Mouse (Mus musculus): ENCODE results near the gene Cryba2. TPM values are rescaled to one million over a fixed set of nuclear protein-coding genes. Genes with fewer than 3 reads are reported as not detected.

The Cryba2 gene
- total and polyA plus RNA-seq, 3 experiments = 0.30 to 0.55 TPM; not detected in 1

GRCm38 (mm10) chr1:74894966-74895365 lies 2.0 kb upstream of the Cryba2 start:
- DNase-seq (ENCODE audit: extremely low read depth) = peak; percentile 74
- Histone ChIP-seq H3K27me3 (replicated peaks) (peaks cover 27% of the 10 kb centered on the region), H3K9me3 (replicated peaks; ENCODE audit: low read length) (no peaks in the 10 kb centered on the region), H3K4me3 (replicated peaks in 1 of 3; ENCODE audit: low read depth in 2 of 3, low read length in 2 of 3, poor library complexity in 1 of 3) (peak overlapping the region in 1 of 3 experiments; percentile 1), H3K79me2 (replicated peaks; ENCODE audit: control insufficient read depth, extremely low read depth, insufficient read depth, poor library complexity, severe bottlenecking) (no peaks in the 10 kb centered on the region), H3K4me1 (ENCODE audit: control insufficient read depth in 1 of 2, insufficient read depth in 2 of 2) (peaks cover 40 to 80% of the 10 kb centered on the region in 2 experiments), H3K27ac (ENCODE audit: insufficient read depth, low read depth) (peak overlapping the region; percentile 13; the same call in 1 of the 2 replicates), H3K4me2 (ENCODE audit: insufficient read depth, low read depth, poor library complexity, severe bottlenecking) (peak overlapping the region; percentile 67), H3K36me3 (replicated peaks in 1 of 2; ENCODE audit: control insufficient read depth in 1 of 2, insufficient read depth in 1 of 2, low read length in 1 of 2) (no peaks in the 10 kb centered on the region), H3K9ac (ENCODE audit: insufficient read depth, low read depth) (no peak overlapping the region)
- TF ChIP-seq NRF1 (IDR thresholded peaks at IDR 0.05; ENCODE audit: low read depth, low read length) = no peak
- TF ChIP-seq SIN3A (IDR thresholded peaks at IDR 0.05; ENCODE audit: low read length) = no peak
- no peak for TF ChIP-seq EP300 (IDR thresholded peaks at IDR 0.05; ENCODE audit: low read length)
- TF ChIP-seq E2F4 (IDR thresholded peaks at IDR 0.05; ENCODE audit: insufficient replicate concordance, low read depth, low read length) = no peak
- TF ChIP-seq GABPA (IDR thresholded peaks at IDR 0.05; ENCODE audit: insufficient replicate concordance, low read depth, low read length) = no peak
- TF ChIP-seq PAX5 (IDR thresholded peaks at IDR 0.05; ENCODE audit: low read length) = no peak
- TF ChIP-seq MYC (IDR thresholded peaks at IDR 0.05; ENCODE audit: low read depth, low read length) = no peak
- no peak for TF ChIP-seq USF1 (IDR thresholded peaks at IDR 0.05; ENCODE audit: low read depth, low read length)
- TF ChIP-seq MEF2A (IDR thresholded peaks at IDR 0.05; ENCODE audit: borderline replicate concordance, low read depth, low read length) = peak; percentile 82; the same call in 1 of the 2 replicates
- TF ChIP-seq USF2 (conservative IDR thresholded peaks at IDR 0.05; ENCODE audit: low read depth, low read length) = no peak
- TF ChIP-seq ELF1 (IDR thresholded peaks at IDR 0.05; ENCODE audit: low read depth, low read length) = no peak
- no peak for TF ChIP-seq ETS1 (conservative IDR thresholded peaks at IDR 0.05; ENCODE audit: low read depth, low read length)
- no peak for TF ChIP-seq UBTF (IDR thresholded peaks at IDR 0.05; ENCODE audit: low read depth, low read length)
- TF ChIP-seq JUND (conservative IDR thresholded peaks at IDR 0.05; ENCODE audit: low read depth, low read length) = no peak
- no peak for TF ChIP-seq MAFK (IDR thresholded peaks at IDR 0.05; ENCODE audit: insufficient replicate concordance, low read length)
- TF ChIP-seq CHD1 (IDR thresholded peaks at IDR 0.05; ENCODE audit: low read depth, low read length) = no peak
- no peak for TF ChIP-seq CHD2 (IDR thresholded peaks at IDR 0.05; ENCODE audit: low read length)
- peak; percentile 33 for TF ChIP-seq SMC3 (IDR thresholded peaks at IDR 0.05; ENCODE audit: low read depth, low read length)
- TF ChIP-seq CTCF (conservative IDR thresholded peaks at IDR 0.05 in 1 of 2, IDR thresholded peaks at IDR 0.05 in 1 of 2; ENCODE audit: low read depth in 2 of 2, low read length in 2 of 2) = peak in 1 of 2 experiments; percentile 71; a peak in 2 of 4 replicates
- no peak; the same call in 1 of the 2 replicates for TF ChIP-seq HCFC1 (IDR thresholded peaks at IDR 0.05; ENCODE audit: low read depth, low read length)
- TF ChIP-seq ZC3H11A (IDR thresholded peaks at IDR 0.05; ENCODE audit: low read depth, low read length) = no peak
- TF ChIP-seq MXI1 (IDR thresholded peaks at IDR 0.05; ENCODE audit: low read depth, low read length) = no peak
- TF ChIP-seq ZKSCAN1 (IDR thresholded peaks at IDR 0.05; ENCODE audit: borderline replicate concordance, low read depth, low read length) = no peak
- no peak for TF ChIP-seq TBP (conservative IDR thresholded peaks at IDR 0.05; ENCODE audit: low read depth, low read length)
- TF ChIP-seq RCOR1 (conservative IDR thresholded peaks at IDR 0.05; ENCODE audit: low read depth, low read length) = no peak
- TF ChIP-seq TCF12 (IDR thresholded peaks at IDR 0.05; ENCODE audit: low read depth, low read length) = 0 out of 2 replicates have a peak, but pooled peaks have one; percentile 5
- no peak for TF ChIP-seq POLR2AphosphoS2 (IDR thresholded peaks at IDR 0.05; ENCODE audit: low read depth, low read length)
- no peak for TF ChIP-seq BHLHE40 (IDR thresholded peaks at IDR 0.05; ENCODE audit: low read depth, low read length)
- no peak for TF ChIP-seq MAX (IDR thresholded peaks at IDR 0.05; ENCODE audit: low read length)
- TF ChIP-seq MAZ (IDR thresholded peaks at IDR 0.05; ENCODE audit: low read depth, low read length) = peak; percentile 64; the same call in 1 of the 2 replicates
- no peak for TF ChIP-seq ZNF384 (IDR thresholded peaks at IDR 0.05; ENCODE audit: low read depth, low read length)
- TF ChIP-seq KAT2A (IDR thresholded peaks at IDR 0.05; ENCODE audit: insufficient replicate concordance, low read length) = no peak
- TF ChIP-seq IRF4 (IDR thresholded peaks at IDR 0.05; ENCODE audit: low read depth, low read length) = no peak; the same call in 1 of the 2 replicates
- no peak for TF ChIP-seq POLR2A (IDR thresholded peaks at IDR 0.05; ENCODE audit: low read depth, low read length)
- no peak for TF ChIP-seq NELFE (IDR thresholded peaks at IDR 0.05; ENCODE audit: low read depth, low read length)
- TF ChIP-seq RAD21 (IDR thresholded peaks at IDR 0.05; ENCODE audit: low read depth, low read length) = peak; percentile 26
- no peak for TF ChIP-seq ZMIZ1 (IDR thresholded peaks at IDR 0.05; ENCODE audit: low read depth, low read length)
- no peak for TF ChIP-seq JUN (IDR thresholded peaks at IDR 0.05; ENCODE audit: insufficient read depth, low read depth, low read length)
- in situ Hi-C loops (cut with MboI; ENCODE audit: low pct_ligation_motif_present, low pct_unique_long_range_greater_than_20kb, low sequenced_read_pairs) (no loop called here), dilution Hi-C loops (cut with MboI; ENCODE audit: extremely low pct_ligation_motif_present, extremely low pct_unique_long_range_greater_than_20kb, low sequenced_read_pairs) (no loop called here)
